29 mouse cellular contexts compared by ENCODE assay signal in the genomic region with DNA sequence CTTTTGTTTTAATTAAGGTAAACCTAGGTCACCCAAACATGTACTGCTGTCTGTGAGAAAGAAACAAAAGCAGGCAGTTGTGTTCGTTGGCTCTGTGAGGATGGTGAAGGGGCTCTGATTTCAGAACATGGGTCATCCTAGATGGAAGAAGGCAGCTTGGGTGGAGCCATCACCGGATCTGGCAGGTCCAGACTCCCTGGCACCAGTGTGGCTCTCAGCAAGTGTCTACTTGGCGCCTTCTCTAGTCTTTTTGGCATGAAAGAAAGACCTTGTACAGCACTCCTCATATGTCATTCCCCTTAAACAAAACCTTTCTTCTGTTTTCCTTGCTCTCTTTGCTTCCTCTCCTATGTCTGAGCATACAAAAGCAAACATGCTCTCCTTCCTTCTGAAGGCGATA.
DNase-seq lines count a peak whose midpoint lies in the region; ATAC-seq lines count a peak whose summit lies in the region.
"Had no signal": no experiment of that assay in that cellular context is flagged by ENCODE, and none has a peak within 500 bp of the region (broad histone marks: within the 10 kb centered on the region; RNA-seq: fewer than 3 reads in every experiment).

No protein-coding gene starts in this region.

- no peaks in the 10 kb centered on the region for H3K9me3 ChIP-seq in embryonic facial prominence, embryonic 14.5 days (ENCODE audit: control insufficient read depth, low read length)
- H3K9me3 ChIP-seq in embryonic facial prominence, embryonic 10.5 days, result no peaks in the 10 kb centered on the region
- no peaks in the 10 kb centered on the region for H3K9me3 ChIP-seq in lung, embryonic 16.5 days (ENCODE audit: control insufficient read depth, low read length)
- H3K9me3 ChIP-seq: embryonic facial prominence, embryonic 13.5 days; forebrain, embryonic 10.5 days; heart, embryonic 10.5 days; heart, embryonic 13.5 days had no signal

- no peak overlapping the region for H3K27ac ChIP-seq in embryonic facial prominence, embryonic 14.5 days (replicated peaks; ENCODE audit: low read depth, low read length)
- no peak overlapping the region for H3K27ac ChIP-seq in embryonic facial prominence, embryonic 10.5 days (replicated peaks)
- no peak overlapping the region for H3K27ac ChIP-seq in lung, embryonic 16.5 days (ENCODE audit: low read length)
- H3K27ac ChIP-seq: embryonic facial prominence, embryonic 13.5 days; forebrain, embryonic 10.5 days; heart, adult 2 months; heart, embryonic 10.5 days; heart, embryonic 13.5 days; hindbrain, embryonic 14.5 days; hindbrain, postnatal 0 days had no signal

- H3K36me3 ChIP-seq in embryonic facial prominence, embryonic 14.5 days (ENCODE audit: control insufficient read depth, insufficient read depth, low read length), result no peaks in the 10 kb centered on the region
- H3K36me3 ChIP-seq in embryonic facial prominence, embryonic 10.5 days (replicated peaks), result no peaks in the 10 kb centered on the region
- H3K36me3 ChIP-seq in lung, embryonic 16.5 days (ENCODE audit: control insufficient read depth, insufficient read depth, low read length), result no peaks in the 10 kb centered on the region
- H3K36me3 ChIP-seq: embryonic facial prominence, embryonic 13.5 days; forebrain, embryonic 10.5 days; G1E; heart, embryonic 10.5 days; heart, embryonic 13.5 days had no signal

- H3K4me3 ChIP-seq in embryonic facial prominence, embryonic 14.5 days (ENCODE audit: low read depth, low read length), result no peak overlapping the region
- H3K4me3 ChIP-seq in embryonic facial prominence, embryonic 10.5 days, result no peak overlapping the region
- H3K4me3 ChIP-seq in lung, embryonic 16.5 days (ENCODE audit: low read length), result no peak overlapping the region
- H3K4me3 ChIP-seq: embryonic facial prominence, embryonic 13.5 days; forebrain, embryonic 10.5 days; heart, adult 2 months; heart, embryonic 10.5 days; heart, embryonic 13.5 days had no signal

- 79% methylated on average over 4 of the region's 4 CpGs for WGBS in embryonic facial prominence, embryonic 14.5 days
- 76% methylated on average over 4 of the region's 4 CpGs for WGBS in embryonic facial prominence, embryonic 10.5 days
- WGBS in lung, embryonic 16.5 days, result 22% methylated on average over 4 of the region's 4 CpGs

- H3K4me2 ChIP-seq in embryonic facial prominence, embryonic 14.5 days (ENCODE audit: low read depth, low read length), result no peak overlapping the region
- no peak overlapping the region for H3K4me2 ChIP-seq in lung, embryonic 16.5 days (ENCODE audit: low read depth, low read length)
- H3K4me2 ChIP-seq: embryonic facial prominence, embryonic 13.5 days; heart, embryonic 13.5 days; hindbrain, embryonic 14.5 days had no signal

- no peaks in the 10 kb centered on the region for H3K27me3 ChIP-seq in embryonic facial prominence, embryonic 14.5 days (replicated peaks; ENCODE audit: control insufficient read depth, insufficient read depth, low read length)
- no peaks in the 10 kb centered on the region for H3K27me3 ChIP-seq in embryonic facial prominence, embryonic 10.5 days (replicated peaks; ENCODE audit: low read depth, poor library complexity, severe bottlenecking)
- no peaks in the 10 kb centered on the region for H3K27me3 ChIP-seq in lung, embryonic 16.5 days (ENCODE audit: control insufficient read depth, insufficient read depth, low read depth, low read length)
- H3K27me3 ChIP-seq: heart, embryonic 13.5 days; Patski had no signal

- H3K9ac ChIP-seq in embryonic facial prominence, embryonic 14.5 days (ENCODE audit: low read depth, low read length), result no peak overlapping the region
- no peak overlapping the region for H3K9ac ChIP-seq in lung, embryonic 16.5 days (ENCODE audit: low read length)
- H3K9ac ChIP-seq: embryonic facial prominence, embryonic 13.5 days; forebrain, postnatal 0 days; heart, embryonic 13.5 days; hindbrain, embryonic 14.5 days had no signal

- no peaks in the 10 kb centered on the region for H3K4me1 ChIP-seq in embryonic facial prominence, embryonic 14.5 days (ENCODE audit: control insufficient read depth, insufficient read depth, low read length)
- H3K4me1 ChIP-seq in embryonic facial prominence, embryonic 10.5 days, result no peaks in the 10 kb centered on the region
- H3K4me1 ChIP-seq in lung, embryonic 16.5 days (replicated peaks; ENCODE audit: control insufficient read depth, insufficient read depth, low read length), result 0 out of 2 replicates have a peak, but pooled peaks cover 2% of the 10 kb centered on the region
- H3K4me1 ChIP-seq: forebrain, embryonic 10.5 days; heart, embryonic 10.5 days had no signal

- DNase-seq in cerebellum, postnatal 14 days, result peak; percentile 66 to 75
- no peak for DNase-seq in cerebellum, adult 18-20 months
- DNase-seq in embryonic facial prominence, embryonic 14.5 days (ENCODE audit: low spot score), result peak; percentile 19
- no peak for DNase-seq in embryonic facial prominence, embryonic 10.5 days (ENCODE audit: low spot score)
- no peak for DNase-seq in lung, postnatal 36 days
- DNase-seq in brain, adult 2 months (ENCODE audit: low read depth, low spot score), result peak; percentile 39
- DNase-seq in urinary bladder, adult 18-20 months (ENCODE audit: low spot score in 2 of 2), result no peak
- DNase-seq: adrenal gland, adult 2 months; adrenal gland, postnatal 14 days; B cell, adult 2 months; cerebellum, adult 9-10 months; forebrain, postnatal 0 days; gastrocnemius, postnatal 25 days; heart, adult 2 months; heart, postnatal 14 days; heart, postnatal 4 days; kidney, adult 18-20 months had no signal

- ATAC-seq in embryonic facial prominence, embryonic 14.5 days (ENCODE audit: low read depth), result no peak
- ATAC-seq in lung, embryonic 16.5 days (ENCODE audit: low read depth), result 0 out of 2 replicates have a peak, but pooled peaks have one; percentile 17
- ATAC-seq: forebrain, embryonic 14.5 days; forebrain, postnatal 0 days; hindbrain, postnatal 0 days; inflammation-experienced regulatory T-cells, adult 6 months; intestine, embryonic 16.5 days; Patski had no signal

Comparison
In these comparisons a context has a peak if more than half of its experiments do, and no peak if none do; other contexts are left out.
1. DNase-seq: peak in cerebellum, postnatal 14 days (2 of 2), embryonic facial prominence, embryonic 14.5 days (single experiment) and brain, adult 2 months (single experiment); none in cerebellum, adult 18-20 months (0 of 2), embryonic facial prominence, embryonic 10.5 days (single experiment), lung, postnatal 36 days (single experiment) and urinary bladder, adult 18-20 months (0 of 2).